Mouse (Mus musculus): ENCODE measurements around the gene Gm11627.
"Not testable (repeated sequence)": the region's sequence is repeated elsewhere in the genome, so short reads cannot be mapped to it uniquely, and the experiment has no call there.

Gene Gm11627

DNA sequence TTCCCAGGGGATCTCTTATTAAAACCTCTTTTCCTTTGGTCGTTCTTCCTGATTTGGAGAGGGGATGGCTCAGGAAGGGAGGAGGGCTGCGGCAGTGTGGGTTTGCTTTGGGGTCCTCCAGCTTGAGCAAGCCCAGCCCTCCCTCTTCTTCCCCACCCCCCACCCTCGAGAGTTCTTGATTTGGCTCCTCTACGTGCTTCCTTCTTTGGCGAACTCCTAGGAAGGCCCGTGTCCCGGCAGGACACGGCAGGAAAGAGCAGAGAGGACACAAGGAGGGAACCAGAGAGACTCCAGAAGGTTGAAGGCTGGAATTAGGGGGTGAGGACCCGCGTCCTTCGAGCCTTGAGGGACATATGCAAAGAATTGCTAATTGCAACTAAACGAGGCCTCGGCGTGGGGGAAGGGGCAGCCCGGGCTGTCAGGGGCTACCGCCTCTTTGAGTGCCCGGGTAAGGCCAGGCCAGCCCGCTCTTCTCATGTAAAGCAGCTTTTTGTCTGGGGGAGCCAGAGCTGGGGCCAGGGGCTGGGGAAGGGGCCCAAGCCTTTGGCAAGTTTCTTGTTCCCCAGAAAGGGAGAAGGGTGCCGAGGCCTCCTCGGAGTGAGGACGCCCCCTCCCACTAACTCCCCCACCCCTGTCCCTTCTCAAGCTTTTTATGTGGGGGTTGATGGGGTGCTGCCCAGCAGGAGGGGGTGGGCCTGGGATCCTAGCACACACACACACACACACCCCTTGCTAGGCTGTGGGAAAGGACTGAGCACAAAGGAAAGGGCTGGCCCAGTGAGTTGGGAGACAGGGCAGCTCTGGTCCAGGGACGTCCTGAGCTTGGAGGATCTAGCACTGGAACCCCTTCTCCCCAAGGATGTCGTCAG, at the start of gene Gm11627:
Gene Gm11627, minus strand, starts transcription at position 297 of the 869 bp plus-strand sequence.
- DNase-seq = no peak

DNA sequence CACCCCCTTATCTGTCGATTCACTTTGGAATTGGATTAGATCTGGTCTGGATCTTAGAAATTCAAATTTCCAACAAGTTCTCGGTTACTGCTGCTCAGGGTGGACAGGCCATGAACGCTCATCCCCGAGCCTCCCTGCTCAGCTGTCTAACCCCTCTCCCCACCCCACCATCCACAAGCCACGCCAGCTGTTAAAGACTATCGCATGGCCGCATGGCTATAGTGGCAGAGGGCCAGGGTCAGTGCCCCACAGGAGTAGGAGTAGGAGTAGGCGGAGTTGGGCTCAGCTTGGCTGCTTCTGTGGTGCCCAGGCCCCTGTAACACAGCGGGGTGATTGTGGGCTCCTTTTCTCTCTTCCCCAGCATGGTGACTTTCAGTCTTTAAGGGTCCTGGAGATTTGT, 49.3 kb upstream of the Gm11627 start:
- DNase-seq = no peak

DNA sequence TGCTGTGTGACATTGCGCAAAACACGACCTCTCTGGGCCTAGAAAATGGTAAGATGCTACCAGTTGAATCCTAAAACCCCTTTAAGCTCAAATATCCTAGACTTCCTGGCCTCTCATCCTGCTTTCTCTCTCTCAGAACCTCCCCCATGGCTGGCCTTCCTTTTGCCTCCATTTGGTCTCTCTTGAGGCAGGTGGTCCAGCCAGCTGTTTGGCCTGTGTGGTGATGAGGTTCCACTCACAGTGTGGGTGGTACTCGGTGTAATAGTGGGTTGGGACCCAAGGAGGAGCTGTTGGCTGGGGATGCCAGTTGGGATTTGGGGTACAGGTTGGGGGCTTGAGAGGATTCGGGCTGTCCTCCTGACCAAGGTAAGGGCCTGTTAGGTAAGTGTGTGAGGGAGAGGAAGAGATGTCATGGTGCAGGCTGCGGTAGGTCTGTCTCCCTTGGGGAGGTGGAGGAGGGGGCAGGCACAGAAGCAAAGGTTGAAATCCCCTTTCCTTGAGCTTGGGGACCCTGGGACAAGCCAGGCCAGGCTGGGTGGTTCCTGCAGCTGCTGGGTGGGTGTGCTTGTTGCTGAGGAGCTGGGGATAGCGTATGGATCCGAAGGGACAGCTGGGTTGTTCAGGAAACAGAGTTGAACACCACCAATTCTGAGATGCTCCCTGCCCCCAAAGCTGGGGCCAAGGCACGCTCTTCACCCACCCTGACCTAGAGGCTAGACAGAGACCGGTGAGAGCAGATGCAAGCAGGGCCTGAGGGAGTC, 48.1 kb upstream of the Gm11627 start:
- DNase-seq = no peak

DNA sequence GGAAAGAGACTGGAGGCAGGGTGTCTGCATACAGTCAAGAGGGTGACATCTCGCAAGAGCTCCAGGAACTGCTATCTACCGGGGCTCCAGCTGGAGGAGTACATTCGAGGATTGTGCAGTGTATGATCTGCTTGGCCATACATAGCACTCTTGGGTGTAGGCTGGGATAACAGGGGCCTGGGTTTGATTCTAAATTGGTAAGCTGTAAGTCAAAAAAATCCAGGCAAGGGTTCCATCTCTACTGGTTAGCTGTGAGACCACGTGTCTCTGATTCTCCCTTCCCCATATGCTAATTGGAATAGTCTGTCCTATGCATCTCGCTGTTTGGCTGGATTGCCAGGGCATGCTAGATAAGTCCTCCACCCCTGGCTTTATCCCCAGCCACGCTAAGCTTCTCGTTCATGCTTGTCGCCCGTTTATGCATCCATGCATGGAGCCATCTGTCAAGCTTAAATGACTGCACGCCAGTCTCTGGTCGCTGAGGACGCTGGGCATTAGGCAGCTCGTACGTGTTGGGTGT, 45.7 kb upstream of the Gm11627 start:
- peak in 1 of 2 experiments; percentile 6 for DNase-seq

DNA sequence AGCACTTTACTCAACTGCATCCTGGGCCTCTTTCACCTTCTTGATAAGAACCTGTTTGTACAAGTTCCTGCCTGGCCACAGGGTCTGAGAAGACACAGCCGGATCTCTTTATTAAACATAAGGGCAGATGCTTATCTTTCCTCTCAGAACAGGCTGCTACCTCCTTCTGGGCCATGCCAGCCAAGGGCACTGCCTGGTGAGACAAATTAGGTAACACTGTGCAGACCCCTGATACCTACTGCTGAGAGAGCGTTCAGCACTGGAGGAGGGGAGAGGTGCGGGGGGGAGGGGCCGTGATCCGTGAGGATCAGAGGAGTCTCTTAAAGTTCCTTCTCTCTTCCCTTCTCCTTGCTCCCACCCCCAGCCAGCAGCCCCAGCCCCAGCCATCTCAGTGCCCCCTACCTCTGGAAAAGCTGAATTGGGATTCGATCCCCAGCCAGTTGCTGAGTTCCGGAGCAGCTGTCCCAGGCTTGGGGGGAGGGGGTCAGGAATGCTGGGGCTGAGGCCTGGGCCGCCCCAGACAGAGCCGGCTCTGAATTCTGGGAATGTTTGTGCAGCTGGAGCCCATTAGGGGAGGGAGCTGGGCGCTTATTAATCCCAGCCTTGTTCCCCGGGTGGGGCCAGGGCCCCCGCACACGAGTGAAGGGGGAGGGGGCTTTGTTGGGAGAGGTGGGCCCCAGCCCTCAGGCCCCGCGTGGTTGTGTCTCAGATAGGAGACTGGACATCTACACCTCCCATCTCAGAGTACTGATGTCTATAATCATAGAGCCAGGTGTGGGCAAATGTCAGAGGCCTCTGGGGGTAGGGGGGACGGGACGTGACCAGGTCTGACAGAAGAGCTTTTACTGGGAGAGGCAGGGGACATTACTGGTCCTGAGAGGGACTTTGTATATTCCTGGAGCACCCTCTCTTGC, 44.9 kb upstream of the Gm11627 start:
- DNase-seq = no peak

DNA sequence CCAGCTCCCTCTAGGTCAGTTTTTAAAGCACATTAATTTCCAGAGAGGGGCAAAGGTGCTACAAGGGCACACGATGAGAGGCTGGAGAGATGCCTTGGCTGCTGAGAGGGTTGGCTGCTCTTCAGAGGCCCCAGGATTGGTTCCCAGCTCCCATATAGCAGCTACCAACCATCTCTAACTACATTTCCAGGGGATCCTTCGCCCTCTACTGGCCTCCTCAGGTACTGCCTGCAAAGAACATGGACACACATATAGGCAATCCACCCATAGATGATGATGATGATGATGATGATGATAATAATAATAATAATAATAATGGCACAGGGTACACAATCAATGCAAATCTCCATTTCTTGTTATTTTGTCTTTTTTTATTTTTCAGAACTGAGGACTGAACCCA, 40.2 kb upstream of the Gm11627 start:
- no peak for DNase-seq

DNA sequence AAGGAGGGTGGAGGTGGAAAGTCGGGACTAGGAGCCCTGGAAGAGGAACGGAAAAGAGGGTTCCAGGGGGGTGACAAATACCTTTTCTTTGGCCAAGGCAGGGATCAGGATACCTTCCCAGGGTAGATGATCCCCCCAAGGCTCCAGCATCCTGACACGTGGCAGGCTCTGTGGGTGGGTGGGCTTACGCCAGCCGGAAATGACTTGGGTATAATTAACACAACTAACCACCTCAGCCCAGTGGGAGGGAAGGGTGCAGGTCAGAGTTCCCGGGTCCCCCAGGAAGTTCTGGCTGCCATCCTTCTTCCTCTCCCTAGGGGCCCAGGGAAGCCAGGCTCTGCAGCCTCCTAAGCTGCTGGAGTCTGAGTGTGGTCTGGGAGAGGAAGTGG, 32.0 kb upstream of the Gm11627 start:
- DNase-seq = no peak

DNA sequence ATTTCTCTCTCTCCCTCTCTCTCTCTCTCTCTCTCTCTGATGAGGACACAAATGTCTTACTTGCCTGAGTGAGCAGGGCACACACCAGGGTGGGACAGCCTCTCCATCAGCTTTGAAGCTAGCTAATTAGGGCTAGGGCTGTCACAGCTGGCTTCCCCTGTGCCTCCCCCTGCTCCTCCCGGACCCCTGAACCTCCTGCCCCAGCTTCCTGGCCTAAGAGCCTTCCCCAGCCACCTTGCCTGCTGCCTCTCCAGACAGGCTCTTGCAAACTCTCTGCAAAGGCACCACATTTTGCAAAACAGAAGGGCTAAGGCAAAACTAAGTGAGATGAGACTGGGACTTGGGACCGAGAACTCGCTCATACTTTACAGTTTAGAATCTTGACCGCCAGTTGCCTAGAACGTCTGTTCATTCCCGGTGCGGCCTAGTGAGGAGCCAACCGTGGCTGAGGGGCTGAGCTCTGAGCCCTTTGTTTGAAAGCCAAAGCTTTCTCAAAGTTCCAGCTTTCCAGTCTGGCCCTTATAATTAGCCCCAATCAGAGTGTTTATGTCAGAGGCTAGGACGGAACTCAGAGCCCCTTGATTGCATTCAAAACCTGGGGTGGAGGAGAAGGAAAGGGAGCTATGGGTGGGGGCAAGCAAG, 31.5 kb upstream of the Gm11627 start:
- DNase-seq = no peak

DNA sequence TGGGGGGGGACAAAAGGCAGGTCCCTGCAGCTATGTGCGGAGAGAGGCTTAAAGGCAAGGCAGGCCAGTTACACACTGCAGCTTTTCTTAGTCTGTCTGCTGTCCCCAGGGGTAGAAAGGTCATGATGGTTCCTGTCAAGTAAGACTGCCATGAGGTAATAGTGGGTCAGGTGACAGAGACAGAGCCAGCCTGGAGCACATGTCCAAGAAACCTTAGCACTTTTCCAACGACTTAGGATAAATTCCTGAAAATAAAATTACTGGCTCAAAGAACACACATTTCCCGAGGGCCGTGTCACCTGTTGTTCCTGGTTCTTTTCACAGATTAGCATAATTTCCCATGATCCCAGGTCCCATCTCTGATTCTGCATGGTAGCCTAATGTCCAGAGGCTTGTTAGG, 31.0 kb upstream of the Gm11627 start:
- DNase-seq = no peak

DNA sequence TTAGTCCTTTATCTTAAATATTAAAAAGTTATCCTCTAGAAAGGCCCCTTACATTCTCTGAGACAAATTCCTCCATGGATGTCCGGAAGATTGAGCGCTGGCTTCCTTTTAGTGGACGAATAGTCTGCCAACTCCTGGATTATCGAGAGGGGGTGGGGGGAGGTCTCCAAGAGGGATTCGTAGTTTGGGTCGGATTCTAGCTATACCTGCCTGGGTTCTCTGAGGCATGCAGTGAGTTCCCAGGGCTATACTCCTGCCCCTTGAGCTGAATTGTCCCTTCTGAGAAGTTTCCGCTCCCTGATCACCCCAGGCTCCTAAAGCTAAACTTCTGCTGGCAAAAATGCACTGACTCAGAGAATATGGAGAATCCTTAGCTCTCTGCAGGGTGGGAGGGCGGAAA, 30.2 kb upstream of the Gm11627 start:
- DNase-seq = no peak

DNA sequence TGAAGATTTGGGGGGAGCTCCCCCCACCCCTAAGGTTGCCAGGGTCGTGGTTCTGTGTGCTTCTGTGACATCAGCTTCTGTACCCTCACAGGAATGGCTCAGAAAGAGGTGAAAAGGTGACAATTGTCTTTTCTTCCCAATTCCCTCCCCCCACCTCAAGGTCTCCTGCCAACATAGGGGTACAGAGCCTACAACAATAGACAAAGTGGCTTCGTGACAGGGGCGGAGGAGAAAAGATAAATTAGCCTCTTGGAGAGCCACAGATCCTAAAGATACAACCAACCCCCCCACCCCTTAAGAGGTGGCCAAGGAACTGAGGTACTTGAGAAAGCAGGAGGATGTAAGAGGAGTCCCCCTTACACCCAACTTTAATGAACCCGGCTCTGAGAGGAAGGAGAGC, 29.4 kb upstream of the Gm11627 start:
- no peak for DNase-seq

DNA sequence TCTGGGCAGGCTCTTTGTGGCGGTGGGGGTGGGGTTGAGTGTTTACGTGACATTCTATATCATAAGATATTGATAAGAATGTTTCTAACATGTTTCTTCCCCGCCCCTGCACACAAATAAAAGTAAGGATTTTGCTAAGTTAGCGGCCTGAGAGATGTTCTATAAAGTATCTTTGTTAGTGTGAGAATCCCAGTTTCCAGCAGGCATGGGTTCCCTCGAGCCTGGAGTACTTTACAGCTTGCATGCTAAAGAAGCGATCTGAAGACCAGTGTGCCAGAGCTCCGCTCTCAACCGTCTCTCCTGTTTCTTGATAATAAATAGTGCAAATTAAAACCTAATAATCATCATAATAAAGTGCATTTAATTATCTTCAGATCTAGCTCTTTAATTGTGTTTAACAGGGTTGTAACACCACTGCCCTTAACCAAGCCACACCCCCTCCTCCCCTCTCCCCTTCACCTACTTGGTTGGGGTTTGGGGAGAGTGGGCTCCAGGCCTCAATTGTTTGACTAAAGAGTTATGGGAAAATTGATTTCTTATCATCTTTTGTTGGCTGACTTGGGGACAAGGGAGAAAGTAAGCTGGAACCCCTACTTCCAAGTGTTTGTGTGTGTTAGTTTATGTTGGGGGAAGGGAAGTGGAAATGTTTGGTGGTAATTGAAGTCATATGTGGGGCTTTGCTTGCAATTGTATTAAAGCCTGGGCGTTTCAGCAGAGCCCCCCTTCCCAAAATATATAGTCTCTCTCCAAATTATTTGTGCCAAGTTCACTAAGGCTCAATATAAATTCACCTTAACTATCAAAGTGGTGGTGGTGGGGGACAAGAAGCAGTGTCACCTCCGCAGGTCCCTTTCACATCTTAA, 28.7 kb upstream of the Gm11627 start:
- no peak for DNase-seq

DNA sequence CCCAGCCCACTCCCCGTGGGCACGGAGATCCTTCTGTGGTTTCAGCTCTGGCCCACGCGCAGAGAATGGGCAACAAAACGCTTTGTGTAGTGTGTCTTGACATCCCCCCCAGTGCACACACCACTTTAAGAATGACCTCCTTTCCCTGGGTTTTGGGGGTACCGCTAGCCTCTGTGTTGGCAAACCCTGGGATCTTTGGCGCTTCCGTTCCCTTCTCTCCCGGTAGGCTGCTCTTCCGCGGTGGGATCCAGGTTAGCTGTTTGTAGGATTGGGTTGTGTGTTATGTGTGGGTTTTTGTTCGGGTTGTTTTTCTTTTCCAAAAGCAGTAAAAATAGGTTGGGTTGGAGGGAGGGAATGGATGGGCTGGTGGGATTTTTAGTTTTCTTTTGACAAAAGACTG, 27.9 kb upstream of the Gm11627 start:
- not testable (repeated sequence) for DNase-seq

DNA sequence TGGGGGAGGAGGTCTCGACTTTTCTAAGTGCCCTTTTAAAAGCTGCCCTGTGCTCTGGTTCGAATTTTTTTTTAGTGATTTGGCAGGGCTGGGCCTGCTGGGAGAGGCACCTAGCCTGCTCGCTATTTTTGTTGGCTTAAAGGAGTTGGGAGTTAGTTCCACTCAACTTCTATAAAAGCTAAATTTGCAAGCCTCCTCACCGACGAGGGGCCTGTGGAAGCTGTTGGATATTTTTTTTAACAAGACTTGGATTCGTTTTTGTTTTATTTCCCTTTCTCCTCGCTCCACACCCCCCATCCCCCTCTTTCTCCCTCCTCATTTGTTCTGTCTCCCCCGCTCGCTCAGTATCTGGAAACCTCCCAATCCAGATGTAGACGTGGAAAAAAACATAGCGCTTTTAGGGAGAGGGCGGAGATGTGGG, 27.5 kb upstream of the Gm11627 start:
- DNase-seq = no peak

DNA sequence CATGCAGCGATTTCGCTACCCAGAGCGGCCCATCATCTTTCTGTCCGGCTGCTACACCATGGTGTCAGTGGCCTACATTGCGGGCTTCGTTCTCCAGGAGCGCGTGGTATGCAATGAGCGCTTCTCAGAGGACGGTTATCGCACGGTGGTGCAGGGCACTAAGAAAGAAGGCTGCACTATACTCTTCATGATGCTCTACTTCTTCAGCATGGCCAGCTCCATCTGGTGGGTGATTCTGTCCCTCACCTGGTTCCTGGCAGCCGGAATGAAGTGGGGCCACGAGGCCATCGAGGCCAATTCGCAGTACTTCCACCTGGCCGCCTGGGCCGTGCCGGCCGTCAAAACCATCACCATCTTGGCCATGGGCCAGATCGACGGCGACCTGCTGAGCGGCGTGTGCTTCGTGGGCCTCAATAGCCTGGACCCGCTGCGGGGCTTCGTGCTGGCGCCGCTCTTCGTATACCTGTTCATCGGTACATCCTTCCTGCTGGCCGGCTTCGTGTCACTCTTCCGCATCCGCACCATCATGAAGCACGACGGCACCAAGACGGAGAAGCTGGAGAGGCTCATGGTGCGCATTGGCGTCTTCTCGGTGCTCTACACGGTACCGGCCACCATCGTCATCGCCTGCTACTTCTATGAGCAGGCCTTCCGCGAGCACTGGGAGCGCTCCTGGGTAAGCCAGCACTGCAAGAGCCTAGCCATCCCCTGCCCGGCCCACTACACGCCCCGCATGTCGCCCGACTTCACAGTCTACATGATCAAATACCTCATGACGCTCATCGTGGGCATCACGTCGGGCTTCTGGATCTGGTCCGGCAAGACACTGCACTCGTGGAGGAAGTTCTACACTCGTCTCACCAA, 26.5 kb upstream of the Gm11627 start:
- DNase-seq = no peak

DNA sequence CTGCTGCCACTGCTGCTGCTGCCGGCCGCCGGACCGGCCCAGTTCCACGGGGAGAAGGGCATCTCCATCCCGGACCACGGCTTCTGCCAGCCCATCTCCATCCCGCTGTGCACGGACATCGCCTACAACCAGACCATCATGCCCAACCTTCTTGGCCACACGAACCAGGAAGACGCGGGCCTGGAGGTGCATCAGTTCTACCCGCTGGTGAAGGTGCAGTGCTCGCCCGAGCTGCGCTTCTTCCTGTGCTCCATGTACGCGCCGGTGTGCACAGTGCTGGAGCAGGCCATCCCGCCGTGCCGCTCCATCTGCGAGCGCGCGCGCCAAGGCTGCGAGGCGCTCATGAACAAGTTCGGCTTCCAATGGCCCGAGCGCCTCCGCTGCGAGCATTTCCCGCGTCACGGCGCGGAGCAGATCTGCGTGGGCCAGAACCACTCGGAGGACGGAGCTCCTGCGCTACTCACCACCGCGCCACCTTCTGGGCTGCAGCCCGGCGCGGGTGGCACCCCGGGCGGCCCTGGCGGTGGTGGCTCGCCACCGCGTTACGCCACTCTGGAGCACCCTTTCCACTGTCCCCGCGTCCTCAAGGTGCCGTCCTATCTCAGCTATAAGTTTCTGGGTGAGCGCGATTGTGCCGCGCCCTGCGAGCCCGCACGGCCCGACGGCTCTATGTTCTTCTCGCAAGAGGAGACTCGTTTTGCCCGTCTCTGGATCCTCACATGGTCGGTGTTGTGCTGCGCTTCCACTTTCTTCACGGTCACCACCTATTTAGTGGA, 25.7 kb upstream of the Gm11627 start:
- peak in 1 of 2 experiments; percentile 31 for DNase-seq

DNA sequence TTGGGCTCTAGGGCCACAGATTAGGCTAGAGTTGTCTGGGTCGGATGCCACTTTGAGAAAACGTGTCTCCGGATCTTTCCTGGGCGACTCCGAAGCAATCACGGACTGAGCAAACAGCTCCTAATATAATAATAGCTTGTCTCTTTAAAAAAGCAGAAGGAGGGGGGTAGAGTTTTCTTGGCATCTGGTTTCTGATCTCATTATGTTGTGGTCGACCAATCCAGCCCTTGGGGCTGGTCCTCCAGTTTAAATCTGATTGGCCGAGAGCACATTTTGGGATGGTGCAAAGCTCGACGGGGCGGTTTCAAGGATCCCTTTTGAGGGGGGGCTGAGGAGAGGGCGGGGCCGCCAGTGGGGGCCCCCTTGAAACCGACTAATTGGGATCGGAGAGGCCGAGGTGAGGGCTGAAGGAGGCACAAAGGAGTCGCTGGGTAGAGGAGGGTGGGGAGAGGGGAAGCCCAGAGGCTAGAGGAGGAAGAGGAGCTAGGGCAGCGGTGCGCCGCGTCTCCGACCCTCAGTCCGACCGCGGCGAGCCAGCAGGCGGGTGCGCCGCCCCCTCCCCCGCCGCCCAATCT, 24.8 kb upstream of the Gm11627 start, which contains the start of gene Fzd2:
Gene Fzd2, plus strand, starts transcription at position 387 of the 575 bp plus-strand sequence.
- DNase-seq = peak; percentile 22 to 31

DNA sequence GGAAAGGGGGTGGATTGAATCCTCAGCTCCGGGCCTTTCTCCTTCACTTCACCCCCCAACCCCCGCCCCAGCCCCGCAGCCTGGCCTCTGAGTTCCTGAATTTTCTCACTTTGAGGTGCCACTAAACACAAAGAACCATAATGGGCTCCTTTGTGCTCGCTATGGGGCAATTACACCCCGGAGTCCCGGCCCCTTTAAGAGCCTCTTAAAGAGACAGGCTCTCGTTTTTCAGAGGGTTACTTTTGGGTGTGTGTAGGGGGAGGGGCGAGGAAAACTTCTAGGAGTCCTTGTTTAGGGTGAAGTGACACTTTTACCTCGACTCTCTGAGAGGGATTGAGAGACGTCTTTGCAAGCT, 24.2 kb upstream of the Gm11627 start:
- DNase-seq = no peak
